Mouse (Mus musculus): ENCODE measurements around the gene Prss41. TPM values are rescaled to one million over a fixed set of nuclear protein-coding genes. Genes with fewer than 3 reads are reported as not detected.

Prss41 gene
- total RNA-seq, 4 experiments from 2014 or later: 1.1 to 3.2 (median 2.0) TPM

GRCm38 (mm10) chr17:23828271-23829001 lies 15.5 kb downstream of the Prss41 start:
- DNase-seq (ENCODE audit: low spot score in 2 of 2): peak; percentile 43 to 58

DNA sequence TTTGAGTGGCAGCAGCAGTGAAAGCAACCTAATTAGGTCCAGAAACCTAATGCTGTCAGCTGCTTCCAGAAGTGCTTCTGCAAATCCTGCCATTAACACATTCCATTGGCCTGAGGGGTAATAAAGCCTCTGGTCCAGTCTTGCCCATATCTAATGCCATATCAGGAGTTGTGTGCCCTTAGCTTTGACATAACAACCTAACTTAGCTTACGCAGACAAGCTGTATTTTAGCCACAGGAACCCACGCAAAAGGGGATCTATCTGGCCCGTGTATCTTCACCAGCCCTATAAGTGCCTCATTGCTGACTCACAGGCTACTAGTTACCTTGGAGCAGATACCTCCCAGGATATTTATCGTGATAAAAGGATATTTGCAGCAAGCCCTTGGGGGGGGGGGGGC lies 18.4 kb downstream of the Prss41 start:
- no peak for DNase-seq (ENCODE audit: low spot score in 2 of 2)

DNA sequence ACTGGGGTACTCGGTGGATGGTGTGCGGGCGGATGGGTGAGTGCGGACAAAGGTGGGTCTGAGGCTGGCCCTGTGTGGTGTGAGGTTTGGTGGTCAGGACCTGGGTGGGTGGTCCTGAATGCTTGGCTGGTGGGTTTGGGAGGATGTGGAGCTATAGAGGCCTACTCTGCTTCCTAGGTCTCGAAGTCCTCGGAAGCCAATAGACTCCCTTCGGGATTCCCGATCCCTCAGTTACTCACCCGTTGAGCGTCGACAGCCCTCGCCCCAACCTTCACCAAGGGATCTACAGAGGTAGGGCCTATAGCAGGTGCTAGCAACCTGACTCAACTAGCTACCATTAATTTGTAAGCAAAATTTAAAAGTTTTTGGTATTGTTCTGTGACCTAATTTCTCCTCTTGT lies 20.4 kb downstream of the Prss41 start:
- DNase-seq (ENCODE audit: low spot score in 2 of 2): no peak

DNA sequence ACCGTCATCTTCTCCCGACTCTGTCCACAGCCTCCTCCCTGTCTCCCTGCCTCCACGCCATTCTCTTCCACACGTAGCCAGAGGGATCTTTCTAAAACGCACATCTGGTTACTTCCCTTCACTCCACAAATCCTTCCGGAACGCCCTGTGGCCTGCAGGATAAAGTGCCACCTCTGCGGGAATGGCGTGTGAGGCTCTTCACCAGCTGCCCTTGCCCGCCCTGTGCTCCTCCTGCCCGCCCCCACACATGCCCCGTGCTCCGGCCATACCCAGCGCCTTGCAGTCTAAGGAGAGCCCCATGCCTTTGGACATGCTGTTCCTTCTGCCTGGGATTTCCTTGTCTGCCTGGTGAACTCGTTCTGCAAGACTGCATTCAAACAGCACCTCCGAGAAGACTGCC lies 21.0 kb downstream of the Prss41 start:
- DNase-seq (ENCODE audit: low spot score in 2 of 2): no peak

GRCm38 (mm10) chr17:23822094-23822493 lies 21.9 kb downstream of the Prss41 start:
- no peak for DNase-seq (ENCODE audit: low spot score in 2 of 2)

- DNase-seq (ENCODE audit: low spot score in 2 of 2): no peak
Measured at GRCm38 (mm10) chr17:23820731-23821130, 23.2 kb downstream of the Prss41 start.

DNA sequence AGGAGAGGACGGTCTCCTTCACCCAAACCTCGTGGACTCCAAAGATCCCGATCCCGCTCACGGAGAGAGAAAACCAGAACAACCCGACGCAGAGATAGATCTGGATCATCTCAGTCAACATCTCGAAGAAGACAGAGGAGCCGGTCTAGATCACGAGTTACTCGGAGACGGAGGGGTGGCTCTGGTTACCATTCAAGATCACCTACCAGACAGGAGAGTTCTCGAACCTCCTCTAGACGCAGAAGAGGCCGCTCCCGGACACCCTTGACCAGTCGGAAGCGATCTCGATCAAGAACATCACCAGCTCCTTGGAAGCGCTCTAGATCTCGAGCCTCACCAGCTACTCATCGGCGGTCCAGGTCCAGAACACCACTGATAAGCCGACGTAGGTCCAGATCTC lies 24.7 kb downstream of the Prss41 start:
- DNase-seq (ENCODE audit: low spot score in 2 of 2): no peak

- no peak for DNase-seq (ENCODE audit: low spot score in 2 of 2)
Measured at GRCm38 (mm10) chr17:23818579-23818978, 25.4 kb downstream of the Prss41 start.

DNA sequence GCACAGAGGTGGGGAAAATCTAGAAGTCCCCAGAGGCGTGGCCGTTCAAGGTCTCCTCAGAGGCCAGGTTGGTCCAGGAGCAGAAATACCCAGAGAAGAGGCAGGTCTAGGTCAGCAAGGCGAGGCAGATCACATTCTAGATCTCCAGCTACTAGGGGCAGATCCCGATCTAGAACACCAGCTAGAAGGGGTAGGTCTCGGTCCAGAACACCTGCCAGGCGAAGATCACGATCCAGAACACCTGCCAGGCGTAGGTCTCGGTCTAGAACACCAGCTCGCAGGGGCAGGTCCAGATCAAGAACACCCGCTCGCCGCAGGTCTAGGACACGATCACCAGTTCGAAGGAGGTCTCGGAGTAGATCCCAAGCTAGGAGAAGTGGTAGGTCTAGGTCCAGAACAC lies 28.3 kb downstream of the Prss41 start:
- DNase-seq (ENCODE audit: low spot score in 2 of 2): no peak

DNA sequence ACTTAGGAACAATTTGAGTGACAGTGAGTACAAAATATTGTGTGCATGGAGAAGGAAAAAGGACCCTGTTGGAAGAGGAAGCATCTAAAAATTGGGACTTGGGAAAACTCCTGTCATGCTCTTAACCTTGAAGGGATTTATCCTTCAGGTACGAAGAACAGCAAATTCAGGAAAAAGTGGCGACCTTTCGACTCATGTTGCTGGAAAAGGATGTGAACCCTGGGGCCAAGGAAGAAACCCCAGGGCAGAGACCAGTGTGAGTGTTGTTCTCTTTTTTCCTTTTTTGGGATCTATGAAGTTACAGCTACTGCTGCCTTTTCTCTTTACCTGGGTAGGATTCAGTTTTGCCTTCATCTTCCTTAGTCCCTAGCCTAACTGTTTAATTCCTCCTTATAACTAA lies 36.1 kb downstream of the Prss41 start:
- DNase-seq (ENCODE audit: low spot score in 2 of 2): no peak

DNA sequence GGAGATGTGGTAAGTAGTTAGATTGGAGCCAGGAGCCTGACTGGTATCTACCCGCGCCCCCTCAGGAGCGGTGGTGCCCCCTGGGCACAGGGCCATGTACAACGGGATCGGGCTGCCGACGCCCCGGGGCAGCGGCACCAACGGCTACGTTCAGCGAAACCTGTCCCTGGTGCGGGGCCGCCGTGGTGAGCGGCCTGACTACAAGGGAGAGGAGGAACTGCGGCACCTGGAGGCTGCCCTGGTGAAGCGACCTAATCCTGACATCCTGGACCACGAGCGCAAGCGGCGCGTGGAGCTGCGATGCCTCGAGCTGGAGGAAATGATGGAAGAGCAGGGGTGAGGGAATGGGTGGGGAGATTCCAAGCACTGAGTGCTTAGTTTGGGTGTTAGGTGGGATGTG lies 37.1 kb downstream of the Prss41 start:
- no peak for DNase-seq (ENCODE audit: low spot score in 2 of 2)

- no peak for DNase-seq (ENCODE audit: low spot score in 2 of 2)
Measured at GRCm38 (mm10) chr17:23804426-23805085, 39.4 kb downstream of the Prss41 start.

GRCm38 (mm10) chr17:23803366-23804041 lies 40.5 kb downstream of the Prss41 start:
- peak in 1 of 2 experiments; percentile 66 for DNase-seq (ENCODE audit: low spot score in 2 of 2)

DNA sequence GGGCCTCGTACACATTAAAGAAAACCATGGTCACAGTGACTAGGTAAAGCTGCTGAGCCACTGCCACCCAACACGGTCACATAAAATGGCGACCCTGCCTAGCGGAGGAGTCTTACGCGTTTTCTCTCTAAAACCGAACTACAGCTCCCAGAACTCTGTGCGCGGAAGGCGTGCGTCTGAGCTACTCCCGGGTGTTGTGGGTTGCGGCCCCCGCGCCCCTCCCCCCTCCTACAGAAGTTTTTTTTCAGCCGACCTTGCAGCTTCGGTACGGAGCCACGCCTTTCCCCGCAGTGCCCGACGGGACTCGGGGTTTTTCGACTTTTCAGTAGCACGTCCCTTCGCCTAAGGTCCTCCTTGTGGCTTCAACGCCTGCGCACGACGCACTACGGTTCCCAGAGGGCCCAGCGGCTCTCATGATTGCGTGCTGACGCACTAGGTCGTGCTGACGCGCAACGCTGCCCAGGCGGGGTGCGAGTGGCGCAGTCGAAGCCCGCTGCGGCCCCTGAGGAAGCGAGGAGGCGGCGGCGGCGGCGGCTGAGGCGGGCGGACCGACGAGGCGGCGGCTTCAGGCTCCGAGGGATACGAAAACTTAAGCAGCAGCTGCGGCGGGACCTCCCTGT lies 41.1 kb downstream of the Prss41 start:
- DNase-seq (ENCODE audit: low spot score in 2 of 2): peak; percentile 94 to 99

DNA sequence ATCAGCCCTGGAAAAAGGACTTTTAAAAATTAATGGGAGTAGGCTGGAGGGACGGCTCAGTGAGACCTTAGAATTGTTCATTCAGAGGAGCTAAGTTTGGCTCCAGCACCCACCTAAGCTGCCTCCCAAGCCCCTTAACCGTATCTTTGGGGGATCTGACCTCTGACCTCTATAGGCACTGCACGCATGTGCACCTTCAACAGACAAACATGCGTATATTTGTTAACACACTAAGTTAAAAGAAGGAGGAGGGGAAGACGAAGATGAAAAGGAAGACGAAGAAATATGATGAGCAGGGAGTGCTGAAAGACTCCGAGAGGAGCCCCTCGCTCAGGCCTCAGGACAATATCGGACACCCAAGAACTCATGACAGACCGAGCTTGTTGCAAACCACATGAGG lies 42.3 kb downstream of the Prss41 start:
- no peak for DNase-seq (ENCODE audit: low spot score in 2 of 2)

- no peak for DNase-seq (ENCODE audit: low spot score in 2 of 2)
Measured at GRCm38 (mm10) chr17:23797316-23797715, 46.7 kb downstream of the Prss41 start.

DNA sequence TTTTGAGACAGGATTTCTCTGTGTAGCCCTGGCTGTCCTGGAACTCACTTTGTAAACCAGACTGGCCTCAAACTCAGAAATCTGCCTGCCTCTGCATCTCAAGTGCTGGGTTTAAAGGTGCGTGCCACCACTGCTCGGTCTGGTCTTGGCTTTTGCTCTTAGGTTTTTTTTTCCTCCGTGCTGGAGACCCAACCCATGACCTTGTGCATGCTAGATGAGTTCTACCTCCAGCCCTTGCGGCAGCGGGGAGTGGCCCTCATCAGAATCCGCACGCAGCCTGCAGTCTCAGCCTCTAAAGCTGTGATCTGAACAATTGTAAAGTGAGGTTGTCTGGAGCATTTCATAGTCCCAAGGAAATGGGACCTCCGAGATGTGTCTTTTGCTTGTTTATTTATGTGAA lies 48.6 kb downstream of the Prss41 start:
- no peak for DNase-seq (ENCODE audit: low spot score in 2 of 2)

DNA sequence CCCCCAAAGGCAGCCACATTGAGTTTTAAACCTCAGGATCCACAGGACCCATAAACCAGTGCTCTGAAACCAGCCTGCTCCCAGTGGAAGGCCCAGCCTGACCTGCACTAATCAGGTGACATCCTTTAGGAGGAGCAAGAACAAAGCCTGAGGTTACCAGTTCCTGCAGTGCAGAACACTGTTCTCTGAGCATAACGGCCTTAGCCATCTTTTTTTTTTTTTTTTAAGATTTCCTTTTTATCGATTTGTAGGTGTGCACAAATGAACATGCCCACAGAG lies 53.0 kb downstream of the Prss41 start:
- no peak for DNase-seq (ENCODE audit: low spot score in 2 of 2)

- peak; percentile 47 to 51 for DNase-seq (ENCODE audit: low spot score in 2 of 2)
Measured at GRCm38 (mm10) chr17:23790269-23791078, 53.5 kb downstream of the Prss41 start, which contains the start of gene Srrm2. Srrm2 (plus strand) TSS chr17:23790532.

- no peak for DNase-seq (ENCODE audit: low spot score in 2 of 2)
Measured at GRCm38 (mm10) chr17:23789749-23790268, 54.2 kb downstream of the Prss41 start.

DNA sequence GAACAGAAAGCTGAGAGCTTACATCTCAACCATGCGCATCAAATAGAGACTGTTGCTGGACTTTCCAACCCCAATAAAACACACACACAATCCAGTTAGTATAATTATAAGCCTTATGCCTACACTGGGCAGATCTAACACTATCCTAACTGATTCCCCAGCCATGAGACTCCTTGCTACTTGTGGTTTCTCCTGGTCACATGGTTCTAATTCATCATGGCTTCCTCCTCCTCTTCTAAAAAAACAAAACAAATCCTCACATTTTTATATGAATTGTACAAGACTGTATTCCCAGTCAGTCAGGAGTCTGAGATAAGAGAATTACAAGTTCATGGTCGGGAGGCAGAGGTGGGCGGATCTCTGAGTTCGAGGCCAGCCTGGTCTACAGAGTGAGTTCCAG lies 55.0 kb downstream of the Prss41 start:
- no peak for DNase-seq (ENCODE audit: low spot score in 2 of 2)

All from left cerebral cortex, adult 8-10 months (tissue).